Mouse (Mus musculus) CH12F3 (cell line): Measurements from ENCODE around the gene 4930447F04Rik.

Experiments used
- in situ Hi-C: fragments of 300-500 bp; cut with MboI; formaldehyde crosslinking; loops from 2 replicates; pipeline ENCODE4 v1.14.3; 2020; ENCODE audit warnings: low sequenced_read_pairs

4930447F04Rik gene

GRCm38 (mm10) chrX:66304124-66304523 is at the start of gene 4930447F04Rik:
Gene 4930447F04Rik, minus strand, starts transcription at chrX:66304224.
- in situ Hi-C loops, result no loop called here
